Mouse (Mus musculus): Measurements from ENCODE around the gene Cdhr3. TPM values are rescaled to one million over a fixed set of nuclear protein-coding genes. Genes with fewer than 3 reads are reported as not detected.

Cdhr3 gene
- polyA plus RNA-seq (2012; rRNA removed; ENCODE audit: low replicate concordance) = 0.14 and 0.19 TPM in 2 replicates

DNA sequence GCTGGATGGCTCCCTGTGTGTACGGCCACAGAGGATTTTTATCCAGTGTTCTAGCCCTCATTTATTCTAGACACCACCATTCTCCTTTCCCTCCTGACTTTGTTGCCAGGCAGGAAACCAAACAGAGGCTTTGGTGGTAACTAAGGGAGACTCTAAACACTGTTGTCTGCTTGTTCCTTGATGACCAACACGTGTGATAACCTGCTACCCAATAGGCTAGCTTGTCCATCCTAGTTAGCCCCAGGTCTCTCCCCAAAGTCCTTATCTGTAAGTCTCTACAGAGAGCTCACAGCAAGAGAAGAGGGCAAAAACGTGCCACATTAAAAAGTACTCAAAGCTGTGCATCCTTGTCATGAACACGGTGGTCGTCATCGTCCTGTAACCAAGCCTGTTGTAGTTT is at the start of gene Cdhr3:
Gene Cdhr3, minus strand, starts transcription at position 101 of the 400 bp plus-strand sequence.

Other genes with a start within 250 kb of the Cdhr3 start
- 55.0 and 189 TPM in 2 replicates for gene Sypl, start 139.0 kb downstream of the Cdhr3 start, polyA plus RNA-seq (2012; rRNA removed; ENCODE audit: low replicate concordance)
- 38.7 and 47.8 TPM in 2 replicates for gene Atxn7l1, start 54.8 kb upstream of the Cdhr3 start, polyA plus RNA-seq (2012; rRNA removed; ENCODE audit: low replicate concordance)